Mouse (Mus musculus): Measurements from ENCODE around the gene Fxyd1. TPM values are rescaled to one million over a fixed set of nuclear protein-coding genes. Genes with fewer than 3 reads are reported as not detected.

The Fxyd1 gene
- total RNA-seq (2023) = not detected

DNA sequence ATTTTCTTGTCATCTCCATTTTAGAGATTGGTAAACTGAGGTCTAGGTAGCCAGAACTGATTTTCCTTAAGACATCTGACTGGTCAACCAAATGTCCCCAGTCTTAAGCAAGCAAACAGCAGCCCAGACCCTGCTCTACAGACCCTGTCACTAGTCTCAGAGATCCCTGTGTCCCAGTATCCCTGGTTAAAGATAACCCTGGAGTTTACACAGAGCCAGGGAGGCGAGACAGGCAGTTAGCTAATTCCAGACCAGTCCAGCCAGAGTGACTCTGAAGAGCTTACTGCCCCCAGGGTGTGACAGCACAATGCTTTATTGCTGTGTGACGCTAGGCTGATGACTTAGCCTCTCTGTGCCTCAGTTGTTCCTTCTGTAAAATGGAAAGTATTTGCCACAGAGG is at the start of gene Fxyd1:
TSS of gene Fxyd1 (minus strand) at position 129 of the 400 bp plus-strand sequence.

DNA sequence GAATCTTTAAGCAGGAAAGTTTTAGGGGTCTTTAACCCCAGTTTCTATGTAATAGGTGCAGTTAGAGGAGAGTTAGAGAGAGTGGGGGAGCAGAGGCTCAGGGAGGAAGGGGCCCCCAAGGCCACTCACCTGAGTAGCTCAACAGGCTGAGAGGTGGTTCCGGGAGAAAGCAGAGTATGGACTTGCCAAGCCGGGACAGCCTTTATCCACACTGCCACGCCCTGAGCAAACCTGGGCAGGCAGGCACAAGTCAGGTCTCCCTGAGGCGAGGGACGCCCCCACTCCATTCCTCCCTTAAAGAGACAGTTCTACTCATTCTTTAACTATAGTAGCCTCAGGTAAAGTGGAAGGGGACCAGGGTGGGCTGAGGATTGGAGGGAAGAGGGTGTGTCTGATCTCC is 19.5 kb upstream of the Fxyd1 start, which contains the start of gene Fxyd3:
TSS of gene Fxyd3 (minus strand) at position 213 of the 400 bp plus-strand sequence.

DNA sequence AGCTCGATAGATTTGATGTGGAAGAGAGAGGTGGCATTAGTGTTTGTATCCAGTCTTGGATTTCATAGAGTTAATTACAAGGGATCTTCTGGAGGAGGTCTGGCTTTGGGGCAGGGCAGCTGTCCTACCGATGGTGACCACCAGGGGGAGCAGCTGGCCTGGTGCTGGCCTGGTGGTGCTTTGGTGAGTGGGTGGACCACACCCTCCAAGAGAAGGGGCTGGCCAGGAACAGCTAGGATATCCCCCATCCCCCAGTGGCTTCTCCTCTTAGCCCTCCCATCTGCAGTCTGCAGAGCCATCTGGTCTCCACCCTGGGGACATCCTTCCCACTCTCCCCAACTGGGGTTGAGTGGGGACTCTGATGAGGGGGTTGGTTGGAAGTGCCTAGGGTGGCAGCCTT is 2.1 kb upstream of the Fxyd1 start, which contains the start of gene Lgi4:
TSS of gene Lgi4 (plus strand) at position 235 of the 400 bp plus-strand sequence.

DNA sequence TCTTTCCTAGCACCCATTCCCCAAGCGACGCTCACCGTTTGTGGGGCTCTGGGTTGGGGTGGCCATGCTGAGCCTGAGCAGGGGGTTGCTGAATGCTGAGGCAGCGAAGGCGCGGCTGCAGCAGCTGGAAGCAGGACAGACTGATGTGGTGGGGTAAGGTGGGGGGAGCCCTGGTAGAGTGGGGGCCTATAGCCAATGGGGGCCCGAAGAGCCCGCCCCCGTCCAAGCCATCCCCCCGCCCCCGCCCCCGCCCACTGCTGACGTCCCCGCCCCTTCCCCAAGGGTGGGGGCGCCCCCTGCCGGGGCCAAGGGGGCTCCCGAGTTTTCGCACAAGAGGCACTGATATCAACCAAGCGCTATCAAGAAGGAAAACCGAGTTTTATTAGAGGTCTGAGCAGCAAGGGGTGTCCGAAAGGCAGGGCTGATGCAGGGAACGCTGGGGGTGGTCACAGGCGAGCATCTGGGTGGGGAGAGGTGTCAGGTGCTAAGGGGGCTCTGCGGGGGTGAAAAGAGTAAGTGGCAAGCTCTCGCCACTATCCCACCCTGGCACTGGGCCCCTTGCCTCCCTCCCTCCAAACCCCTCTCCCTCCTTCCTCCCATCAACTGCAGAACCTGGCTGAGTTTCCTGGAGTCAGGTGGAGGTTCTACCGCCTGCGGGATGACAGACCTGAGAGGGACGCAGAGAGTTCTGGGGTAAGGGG is 5.5 kb downstream of the Fxyd1 start, which contains the start of gene Fxyd7:
TSS of gene Fxyd7 (minus strand) at position 147 of the 701 bp plus-strand sequence.

DNA sequence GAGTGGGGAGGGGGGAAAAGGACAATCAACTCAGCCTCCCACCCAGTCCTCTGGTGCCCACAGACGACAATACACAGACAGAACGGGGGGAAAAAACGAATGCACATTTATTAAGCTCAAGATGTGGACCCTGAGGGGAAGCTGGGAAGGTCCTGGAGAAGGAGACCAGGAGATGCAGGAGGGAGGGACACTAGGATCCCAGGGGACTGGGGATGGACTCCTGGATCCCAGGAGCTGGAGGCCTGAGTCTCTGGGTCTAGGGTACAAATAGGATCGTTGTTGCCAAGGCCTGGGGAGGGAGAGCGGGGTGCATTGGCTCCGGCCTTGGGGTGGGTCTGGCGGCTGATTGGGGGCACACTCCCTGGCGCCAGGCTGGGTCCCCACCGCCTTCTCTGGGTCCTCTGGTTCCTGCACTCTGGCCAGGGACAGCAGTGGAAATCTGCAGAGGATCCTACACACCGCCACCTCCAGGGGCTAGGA is 14.5 kb downstream of the Fxyd1 start, which contains the start of gene Fxyd5:
TSS of gene Fxyd5 (minus strand) at position 51 of the 480 bp plus-strand sequence.

Other genes with a start within 250 kb of the Fxyd1 start
- 0.86 TPM for gene Ffar2, start 233.4 kb downstream of the Fxyd1 start, total RNA-seq (2023)
- not detected for gene Ffar3, start 201.0 kb downstream of the Fxyd1 start, total RNA-seq (2023)
- 0.30 TPM for gene Ffar1, start 195.6 kb downstream of the Fxyd1 start, total RNA-seq (2023)
- gene Cd22, start 176.9 kb downstream of the Fxyd1 start, total RNA-seq (2023) = 33.5 TPM
- gene Mag, start 142.3 kb downstream of the Fxyd1 start, total RNA-seq (2023) = not detected
- not detected for gene Hamp2, start 132.5 kb downstream of the Fxyd1 start, total RNA-seq (2023)
- not detected for gene Hamp, start 113.2 kb downstream of the Fxyd1 start, total RNA-seq (2023)
- gene Usf2, start 100.4 kb downstream of the Fxyd1 start, total RNA-seq (2023) = 168 TPM
- gene Lsr, start 83.7 kb downstream of the Fxyd1 start, total RNA-seq (2023) = 2.9 TPM
- not detected for gene Fam187b, start 83.4 kb downstream of the Fxyd1 start, total RNA-seq (2023)
- 934 TPM for gene Fxyd5, start 14.7 kb downstream of the Fxyd1 start, total RNA-seq (2023)
- gene Fxyd7, start 5.7 kb downstream of the Fxyd1 start, total RNA-seq (2023) = not detected
- 0.27 TPM for gene Lgi4, start 2.1 kb upstream of the Fxyd1 start, total RNA-seq (2023)
- gene Fxyd3, start 19.5 kb upstream of the Fxyd1 start, total RNA-seq (2023) = 1.3 TPM
- gene Hpn, start 58.1 kb upstream of the Fxyd1 start, total RNA-seq (2023) = 1.9 TPM
- gene Scn1b, start 69.8 kb upstream of the Fxyd1 start, total RNA-seq (2023) = 1.1 TPM
- 886 TPM for gene Gramd1a, start 98.7 kb upstream of the Fxyd1 start, total RNA-seq (2023)
- gene Scgb2b2, start 233.3 kb upstream of the Fxyd1 start, total RNA-seq (2023) = not detected
- not detected for gene Scgb1b2, start 234.6 kb upstream of the Fxyd1 start, total RNA-seq (2023)

Measured in CD4-positive naive resting alpha-beta T cell, adult 57 days (primary cell).